Mouse (Mus musculus) urinary bladder, adult 18-20 months (tissue): ENCODE measurements around the gene Reg4.

Experiments used
- DNase-seq, 2 experiments: peaks; one replicate each; pipeline ENCODE4 v3.0.0; 2022; ENCODE audit warnings: low spot score in 2 of 2, mixed read lengths in 2 of 2

The Reg4 gene

DNA sequence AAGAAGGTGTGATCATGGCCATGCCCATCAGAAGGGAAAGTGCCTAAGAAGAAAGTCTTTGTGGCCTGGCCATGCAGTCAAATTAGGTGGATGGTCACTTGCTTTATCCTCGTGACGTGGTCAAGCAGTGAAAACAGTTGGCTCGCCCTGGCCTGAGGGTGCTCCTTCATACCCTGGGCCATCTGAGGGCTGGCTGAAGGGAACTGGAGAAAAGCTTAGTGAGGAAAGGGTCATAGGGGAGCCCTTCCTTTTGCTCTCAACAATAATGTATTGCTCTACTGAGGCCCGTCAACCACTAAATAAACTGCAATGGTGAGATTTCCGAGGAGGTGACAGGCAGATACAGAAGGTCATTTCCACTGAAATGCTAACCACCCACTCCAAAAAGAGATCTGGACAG, 15.3 kb downstream of the Reg4 start:
- no peak for DNase-seq

DNA sequence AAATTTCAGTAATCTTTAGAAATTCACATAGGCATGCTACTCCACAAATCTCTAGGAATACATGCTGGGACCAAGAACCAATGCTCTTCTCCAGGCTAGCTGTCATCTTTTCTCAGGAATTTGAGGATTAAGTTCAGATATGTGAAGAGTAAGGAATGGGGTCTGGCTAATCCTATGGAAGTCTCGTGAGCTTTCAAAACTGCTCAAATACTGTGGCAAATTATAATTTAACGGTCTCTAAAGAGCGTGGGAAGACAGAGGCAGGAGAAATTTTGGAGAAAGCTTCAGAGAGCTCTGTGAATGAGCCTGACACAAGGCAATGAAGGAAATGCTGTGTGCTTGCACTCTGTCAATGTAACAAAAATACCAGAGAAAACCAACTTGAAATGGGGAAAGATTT, 16.2 kb downstream of the Reg4 start:
- no peak for DNase-seq

DNA sequence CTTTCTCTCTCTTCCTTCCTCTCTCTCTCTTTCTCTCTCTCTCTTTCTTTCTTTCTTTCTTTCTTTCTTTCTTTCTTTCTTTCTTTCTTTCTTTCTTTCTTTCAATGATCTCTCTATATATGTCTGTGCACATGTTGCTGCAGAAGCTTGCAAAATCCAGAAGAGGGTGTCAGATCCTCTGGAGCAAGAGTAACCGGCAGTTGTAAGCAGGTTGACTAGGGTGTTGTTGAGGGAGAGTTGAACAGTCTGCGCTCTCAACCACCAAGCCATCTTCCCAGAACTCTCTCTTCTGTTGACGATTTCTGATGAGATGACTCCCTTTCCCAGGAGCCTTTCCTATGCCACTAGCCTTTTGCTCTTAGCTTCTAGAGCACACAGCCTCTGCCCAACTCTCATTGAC, 20.1 kb downstream of the Reg4 start:
- DNase-seq: no peak

DNA sequence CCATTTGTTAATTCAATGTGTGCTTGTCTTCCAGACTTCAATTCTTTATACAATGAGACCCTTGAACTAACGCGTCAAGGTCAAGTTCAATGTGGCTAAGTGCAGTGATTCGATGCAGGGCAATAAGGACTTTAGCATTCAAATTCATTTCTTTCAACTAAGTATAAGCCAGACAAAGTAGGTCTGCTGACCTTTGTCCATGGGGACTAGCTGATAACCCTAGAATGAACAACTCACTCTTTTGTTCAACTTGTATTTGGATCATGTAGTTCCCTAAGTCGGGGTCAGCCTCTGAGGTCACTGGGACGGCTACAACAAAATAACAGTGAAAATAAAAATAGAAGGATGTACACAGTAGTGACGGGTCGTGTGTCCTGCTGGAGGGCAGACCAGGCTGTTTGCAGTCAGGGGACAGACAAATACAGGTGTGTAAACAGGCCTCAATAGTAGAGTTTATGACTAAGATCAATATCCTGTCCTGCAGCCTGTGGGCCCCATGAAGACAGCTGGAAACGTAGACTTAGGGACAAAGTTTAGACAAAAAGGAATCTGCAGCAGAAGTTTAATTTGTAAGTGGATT, 20.6 kb downstream of the Reg4 start:
- no peak for DNase-seq

DNA sequence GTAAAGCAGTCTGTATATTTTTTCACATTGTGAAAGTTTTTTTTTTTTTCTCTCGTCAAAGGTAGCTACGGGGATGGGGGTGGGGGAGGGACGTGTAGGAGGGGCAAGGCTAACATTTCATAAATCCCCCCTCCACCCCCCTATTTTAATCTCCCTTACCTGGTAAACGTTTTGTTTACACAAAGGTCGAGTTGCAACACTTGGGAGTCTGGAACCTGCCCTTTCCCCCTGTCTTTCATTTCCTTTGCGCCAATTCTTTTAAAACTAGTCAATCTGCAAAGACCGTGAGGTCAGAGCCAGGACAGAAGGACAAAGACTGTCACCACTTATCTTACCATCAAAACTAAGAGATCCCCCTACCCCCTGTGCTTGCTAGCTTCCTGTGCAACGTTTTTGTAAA, 23.9 kb downstream of the Reg4 start:
- no peak for DNase-seq

DNA sequence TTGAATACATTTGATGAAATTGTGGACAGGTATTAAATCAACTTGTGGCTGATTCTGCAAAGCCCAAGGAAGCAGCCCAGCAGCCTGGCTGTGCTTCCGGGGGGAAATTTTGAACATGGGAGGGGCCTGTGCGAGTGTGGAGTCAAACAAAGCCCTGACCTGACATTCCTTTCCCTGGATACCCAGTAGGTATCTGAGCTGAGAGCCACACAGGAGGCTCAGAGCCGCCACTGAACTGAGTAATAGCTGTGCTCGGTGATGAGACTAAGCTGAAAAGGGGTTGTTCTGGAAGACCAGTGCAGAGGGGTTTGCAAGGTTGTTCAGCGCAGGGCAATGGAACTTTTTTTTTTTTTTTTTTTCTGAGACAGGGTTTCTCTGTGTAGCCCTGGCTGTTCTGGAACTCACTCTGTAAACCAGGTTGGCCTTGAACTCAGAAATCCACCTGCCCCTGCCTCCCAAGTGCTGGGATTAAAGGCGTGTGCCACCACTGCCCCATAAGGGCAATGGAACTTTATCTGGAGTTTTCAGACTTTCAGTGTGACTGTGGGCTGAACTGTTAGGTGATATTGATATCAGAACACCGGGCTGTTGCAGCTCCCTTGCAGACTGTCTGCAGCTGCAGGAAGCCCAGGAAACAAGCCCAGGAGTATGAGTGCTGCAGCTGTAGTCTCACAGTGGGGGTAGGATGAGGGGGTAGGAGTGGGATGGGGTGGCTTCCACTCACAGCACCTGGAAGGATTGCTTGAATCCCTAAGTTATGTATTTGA, 25.2 kb downstream of the Reg4 start:
- no peak for DNase-seq

DNA sequence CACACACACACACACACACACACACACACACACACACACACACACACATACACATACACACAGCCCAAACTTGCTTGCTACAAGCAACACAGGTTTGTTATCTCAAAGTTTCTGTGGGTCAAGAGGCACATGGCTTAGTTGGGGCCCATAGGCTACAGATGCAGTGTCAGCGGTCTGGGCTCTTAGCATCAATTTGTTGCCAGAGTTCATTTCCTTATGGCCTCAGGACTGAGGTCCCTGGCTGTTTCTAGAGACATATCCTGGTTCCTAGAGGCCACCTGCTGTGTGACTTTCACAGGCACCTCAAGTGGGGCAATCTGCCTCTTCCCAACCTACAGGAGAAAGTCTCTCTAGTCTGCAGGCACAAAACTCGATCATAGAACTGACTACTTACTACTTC, 27.4 kb downstream of the Reg4 start:
- DNase-seq: no peak

DNA sequence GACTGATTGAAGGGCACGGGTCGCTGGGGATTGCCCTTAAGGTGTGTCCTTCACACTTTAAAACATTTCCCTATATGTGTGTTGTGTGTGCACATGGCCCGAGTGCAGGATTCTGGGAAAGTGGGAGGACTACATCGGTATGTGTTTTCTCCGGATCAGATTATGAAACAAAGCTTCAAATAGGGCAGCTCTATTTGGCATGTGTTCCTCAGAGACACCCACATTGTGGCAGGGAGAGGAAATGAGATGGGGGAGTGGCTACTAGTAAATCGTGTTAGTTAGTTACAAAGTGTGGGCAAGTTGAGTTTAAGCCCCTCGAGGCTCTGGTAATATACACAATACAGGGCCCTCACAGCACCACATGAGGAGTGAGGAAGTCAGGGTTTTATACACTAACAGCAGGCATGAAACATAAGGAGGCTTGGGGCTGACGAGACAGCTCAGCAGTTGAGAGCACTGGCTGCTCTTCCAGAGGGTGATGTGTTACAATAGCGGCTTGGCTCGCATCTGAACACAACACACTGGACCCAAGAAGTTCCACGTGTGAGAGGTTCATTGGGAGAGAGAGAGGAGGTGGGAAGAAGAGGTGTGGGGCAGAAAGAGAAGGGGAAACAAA, 28.0 kb downstream of the Reg4 start:
- DNase-seq: no peak

DNA sequence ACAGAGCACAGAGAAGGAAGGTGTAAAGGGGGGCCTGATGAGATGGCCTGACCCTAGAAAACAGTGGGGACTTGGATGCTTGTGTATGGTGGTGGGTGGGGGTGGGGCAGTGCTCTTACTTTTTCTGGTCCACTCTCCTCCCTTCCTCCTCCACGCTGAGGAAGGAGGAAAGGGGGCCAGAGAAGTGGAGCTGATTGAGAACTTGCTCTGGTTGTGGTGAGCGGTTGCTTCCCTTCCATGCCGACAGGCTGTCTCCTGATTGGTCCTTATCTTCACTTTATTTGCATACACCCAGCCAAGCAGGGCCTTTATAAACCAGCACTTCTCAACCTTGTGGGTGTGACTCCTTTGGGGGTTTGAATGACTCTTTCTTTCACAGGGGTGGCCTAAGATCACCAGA, 32.1 kb downstream of the Reg4 start:
- no peak for DNase-seq

DNA sequence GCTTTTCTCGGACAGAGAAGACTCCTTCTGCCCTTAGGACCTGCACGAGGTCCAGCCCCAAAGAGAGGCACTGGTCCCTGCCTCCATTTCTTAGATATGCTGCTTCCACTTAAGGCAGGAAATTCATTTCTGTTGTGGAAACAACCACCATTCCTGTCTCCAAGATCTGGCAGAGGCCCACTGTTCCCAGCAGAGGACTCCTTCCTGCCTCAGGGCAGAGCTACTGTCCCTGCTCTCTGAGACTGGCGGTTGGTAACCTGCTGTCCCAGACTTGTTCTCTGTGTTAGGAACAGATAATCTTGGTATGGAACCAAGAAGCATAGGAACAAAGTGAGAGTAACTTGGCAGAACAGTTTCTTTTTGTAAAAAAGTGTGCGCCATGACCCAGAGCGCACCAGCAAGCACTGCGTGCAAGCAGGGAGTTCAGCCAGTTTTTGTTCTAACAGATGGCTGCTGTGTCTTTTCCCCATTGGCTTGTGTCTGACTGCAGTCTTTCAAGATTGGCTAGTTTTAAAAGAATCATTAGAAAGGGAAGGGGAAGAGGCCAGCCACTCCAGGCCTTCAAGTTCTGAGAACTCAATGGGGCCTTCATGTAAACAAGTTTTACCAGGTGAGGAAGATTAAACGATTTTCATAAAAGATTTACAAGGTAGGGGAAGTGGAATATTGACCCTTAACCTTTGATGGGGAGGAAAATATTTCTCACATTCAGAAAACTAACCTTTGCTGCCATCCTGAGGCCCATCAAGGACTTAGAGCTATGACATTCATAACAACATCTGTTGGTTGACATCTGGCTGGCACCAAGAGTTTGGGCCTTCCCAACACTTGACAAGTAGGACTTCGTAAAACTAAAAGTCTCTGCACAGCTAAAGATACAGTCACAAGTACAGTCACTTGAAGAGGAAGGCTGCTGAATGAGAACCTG, 33.0 kb downstream of the Reg4 start:
- no peak for DNase-seq

DNA sequence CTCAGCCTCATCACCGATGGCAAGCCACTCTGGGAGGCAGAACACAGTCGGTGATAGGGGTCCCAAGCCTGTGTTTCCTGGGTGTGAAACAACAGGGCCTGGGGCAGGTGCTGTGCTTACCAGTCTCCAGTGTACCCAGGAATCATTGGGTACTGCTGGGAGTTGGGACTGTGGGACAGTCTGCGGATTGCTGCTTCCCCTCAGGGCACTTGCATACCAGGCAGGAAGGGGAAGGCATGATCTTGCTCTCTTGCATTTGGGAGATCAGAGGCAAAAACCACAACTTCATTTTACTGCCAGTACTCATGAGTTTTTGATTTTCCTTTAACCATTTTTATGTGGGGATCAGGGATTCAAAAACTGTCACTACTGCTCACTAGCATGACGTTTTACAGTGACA, 36.8 kb downstream of the Reg4 start:
- no peak for DNase-seq

DNA sequence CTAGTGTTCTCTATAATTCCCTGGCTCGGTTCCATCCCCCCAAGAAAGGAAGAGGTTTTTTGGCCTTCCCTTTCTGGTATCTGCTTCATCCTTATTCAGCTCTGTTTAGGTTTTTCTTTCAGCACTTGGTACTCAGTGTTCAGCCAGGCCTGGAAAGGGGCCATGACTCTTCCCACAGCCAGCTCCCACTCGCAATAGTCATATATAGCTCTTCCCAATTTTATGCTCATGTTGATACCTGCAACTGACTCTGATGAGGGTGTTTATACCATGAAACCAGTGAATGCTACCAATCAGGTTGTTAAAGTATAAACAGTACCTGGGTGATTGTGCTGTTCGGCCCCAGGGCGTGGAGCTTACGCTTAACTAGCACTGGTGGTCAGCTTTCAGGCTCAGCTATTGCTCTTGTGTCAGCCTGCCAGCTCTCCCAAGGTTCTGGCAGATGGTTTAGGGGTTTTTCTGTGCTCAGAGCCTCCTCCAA, 37.4 kb downstream of the Reg4 start:
- peak in 1 of 2 experiments; percentile 51 for DNase-seq

DNA sequence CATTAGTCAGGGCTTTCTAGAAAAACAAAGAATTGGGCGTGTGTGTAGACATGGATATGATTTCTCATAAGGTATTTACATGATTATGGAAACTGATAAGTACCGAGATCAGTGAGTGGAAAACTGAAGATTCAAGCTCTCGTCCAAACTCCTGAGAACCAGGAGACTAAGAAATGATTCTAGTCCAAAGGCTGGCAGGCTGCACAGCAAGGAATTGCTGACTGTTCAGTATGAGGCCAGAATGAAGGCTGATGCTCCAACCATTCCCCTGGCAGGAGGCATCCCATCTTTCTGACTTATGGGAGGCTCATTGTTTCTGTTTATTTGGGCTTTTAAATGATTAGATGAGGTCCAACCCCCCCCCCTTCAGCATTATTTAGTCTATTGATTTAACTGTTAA, 38.6 kb downstream of the Reg4 start:
- DNase-seq: no peak

DNA sequence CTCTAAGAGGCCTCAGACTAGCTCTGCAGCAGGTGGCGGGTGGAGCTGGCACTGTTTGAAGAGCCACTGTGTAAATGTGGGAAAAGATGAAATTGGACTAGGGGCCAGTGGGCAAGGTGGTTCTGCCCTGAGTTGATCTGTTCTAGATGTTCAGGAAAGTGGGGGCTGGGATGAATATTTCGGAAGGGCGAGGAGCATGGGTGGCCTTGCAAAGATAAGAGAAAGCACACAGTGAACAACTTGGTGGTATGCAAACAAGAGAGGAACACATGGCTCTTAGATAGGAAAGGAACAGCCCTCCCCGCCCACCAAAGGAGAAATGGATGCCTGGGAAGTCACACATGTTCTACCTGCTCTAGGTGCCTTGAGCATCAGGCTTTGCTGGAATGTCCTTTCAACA, 39.5 kb downstream of the Reg4 start:
- no peak for DNase-seq

DNA sequence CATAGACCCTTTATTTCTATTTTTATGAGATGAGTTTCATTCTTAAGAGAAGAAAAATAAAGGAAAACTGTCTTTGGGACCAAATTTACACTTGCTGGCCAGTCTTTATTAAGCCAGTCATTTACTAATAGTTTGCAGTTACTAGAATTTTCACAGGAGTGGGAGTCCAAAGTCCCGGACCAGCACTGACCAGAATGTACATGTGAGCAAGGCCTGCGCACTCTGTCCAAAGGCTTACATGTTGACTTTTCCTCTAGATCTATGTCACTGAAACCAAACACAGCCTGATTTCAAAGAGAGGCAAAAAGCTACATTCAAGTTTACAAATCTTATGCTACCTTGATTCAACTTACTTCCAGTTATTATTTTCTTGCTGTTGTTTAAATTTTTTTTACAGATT, 40.2 kb downstream of the Reg4 start:
- no peak for DNase-seq

DNA sequence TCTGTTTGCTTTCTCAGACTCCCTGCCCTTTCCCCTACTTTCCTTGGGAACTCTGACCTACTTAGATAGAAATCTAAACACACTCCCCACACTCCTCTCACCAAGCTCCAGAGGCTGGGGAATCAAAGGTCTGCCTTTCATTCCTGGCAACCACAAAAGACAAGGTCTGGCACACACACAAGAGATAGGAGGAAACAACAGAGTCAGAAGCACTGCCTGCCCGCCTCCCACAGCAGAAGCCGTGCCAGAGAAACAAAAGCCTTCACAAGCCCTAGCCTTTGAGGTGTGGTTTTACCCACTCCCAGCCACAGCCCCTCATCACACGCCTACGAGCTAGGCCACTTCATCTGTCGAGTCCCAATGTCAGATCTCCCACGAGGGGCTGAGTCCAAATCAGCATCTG, 45.3 kb downstream of the Reg4 start:
- no peak for DNase-seq

DNA sequence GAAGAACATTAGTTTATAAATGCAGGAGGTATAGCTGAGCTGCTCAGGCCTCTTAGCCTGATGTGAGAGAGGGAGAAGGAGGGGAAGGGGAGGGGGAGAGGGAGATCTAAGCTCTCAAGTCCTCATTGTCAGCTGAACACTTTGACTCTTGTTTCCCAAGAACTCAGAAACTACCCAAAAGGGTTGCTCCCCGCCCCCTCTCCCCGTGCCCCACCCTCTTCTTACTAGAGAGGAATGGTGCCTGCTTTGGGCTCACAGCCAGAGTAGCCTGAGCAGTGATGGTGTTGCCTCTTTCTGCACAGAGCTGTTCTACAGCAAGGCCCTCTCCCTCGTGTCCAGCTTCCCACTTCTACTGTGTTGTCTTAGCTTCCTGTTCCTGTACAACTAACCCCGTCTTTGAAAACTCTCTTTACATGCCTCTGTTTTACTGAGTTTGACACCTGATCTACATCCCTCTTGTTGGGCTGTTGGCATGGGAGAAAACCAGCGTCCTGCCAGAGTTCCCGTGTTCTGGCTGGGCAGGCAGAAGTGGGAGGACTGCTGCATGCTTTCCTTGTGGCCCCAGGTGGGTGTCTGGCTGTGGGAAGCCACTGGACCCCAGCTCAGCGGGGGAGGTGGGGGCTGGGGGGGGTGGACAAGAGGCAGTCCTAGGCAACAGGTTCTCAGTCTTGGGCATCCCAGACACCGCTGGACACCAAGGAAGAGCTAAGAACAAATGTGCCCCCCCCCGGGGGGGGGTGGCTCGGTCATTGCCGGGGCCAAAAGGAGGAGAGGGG, 51.9 kb downstream of the Reg4 start:
- no peak for DNase-seq

DNA sequence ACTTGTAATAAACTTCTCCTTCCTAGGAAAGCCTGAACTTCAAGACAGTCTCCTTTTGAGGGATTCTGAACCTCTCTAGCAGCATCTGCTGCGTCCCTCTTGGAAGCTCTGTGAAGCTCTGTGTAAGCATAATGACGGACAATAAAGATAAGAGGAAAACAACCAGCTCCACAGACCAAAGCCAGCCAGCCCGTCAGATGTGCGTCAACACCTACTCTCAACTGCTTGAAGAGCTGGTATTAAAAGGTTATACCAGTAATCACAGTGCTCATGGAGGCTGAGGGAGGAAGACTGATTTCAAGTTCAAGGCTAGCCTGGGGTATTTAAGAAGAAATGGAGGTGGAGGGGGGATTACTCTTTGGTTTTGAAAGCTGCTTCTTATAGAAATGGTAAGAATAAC, 57.7 kb downstream of the Reg4 start:
- peak in 1 of 2 experiments; percentile 42 for DNase-seq

DNA sequence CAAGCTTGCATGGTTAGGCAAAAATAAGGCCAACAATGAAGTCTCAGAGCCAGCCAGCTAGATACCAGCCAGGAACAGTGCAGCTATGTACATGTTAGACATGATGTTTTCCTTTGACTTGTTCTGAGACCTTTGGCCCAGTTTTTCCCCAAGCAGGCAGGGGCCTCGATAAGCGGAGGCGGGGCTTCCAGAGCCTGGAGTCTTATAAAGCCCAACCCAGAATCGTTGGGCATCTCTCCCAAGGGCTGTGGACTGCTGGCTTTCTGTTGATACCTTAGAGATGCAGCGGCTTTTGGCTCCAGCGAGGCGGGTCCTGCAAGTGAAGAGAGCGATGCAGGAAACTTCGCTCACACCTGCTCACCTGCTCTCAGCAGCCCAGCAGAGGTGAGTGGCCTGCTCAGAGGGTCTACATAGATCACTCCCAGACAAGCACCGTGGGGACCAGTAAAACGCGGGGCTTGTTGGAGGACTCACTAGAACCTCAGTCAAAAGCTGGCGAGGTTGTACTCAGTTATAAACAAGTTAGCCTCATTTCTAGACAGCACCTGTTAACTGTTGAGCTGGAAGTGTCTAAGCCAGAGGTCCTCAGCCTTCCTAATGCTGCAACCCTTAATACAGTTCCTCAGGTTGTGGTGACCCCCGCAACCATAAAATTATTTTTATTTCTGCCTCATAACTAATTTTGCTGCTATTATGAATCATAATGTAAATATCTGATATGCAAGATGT, 58.4 kb downstream of the Reg4 start, which contains the start of gene Hmgcs2:
Gene Hmgcs2, plus strand, starts transcription at position 232 of the 729 bp plus-strand sequence.
- DNase-seq: peak; percentile 60 to 82

DNA sequence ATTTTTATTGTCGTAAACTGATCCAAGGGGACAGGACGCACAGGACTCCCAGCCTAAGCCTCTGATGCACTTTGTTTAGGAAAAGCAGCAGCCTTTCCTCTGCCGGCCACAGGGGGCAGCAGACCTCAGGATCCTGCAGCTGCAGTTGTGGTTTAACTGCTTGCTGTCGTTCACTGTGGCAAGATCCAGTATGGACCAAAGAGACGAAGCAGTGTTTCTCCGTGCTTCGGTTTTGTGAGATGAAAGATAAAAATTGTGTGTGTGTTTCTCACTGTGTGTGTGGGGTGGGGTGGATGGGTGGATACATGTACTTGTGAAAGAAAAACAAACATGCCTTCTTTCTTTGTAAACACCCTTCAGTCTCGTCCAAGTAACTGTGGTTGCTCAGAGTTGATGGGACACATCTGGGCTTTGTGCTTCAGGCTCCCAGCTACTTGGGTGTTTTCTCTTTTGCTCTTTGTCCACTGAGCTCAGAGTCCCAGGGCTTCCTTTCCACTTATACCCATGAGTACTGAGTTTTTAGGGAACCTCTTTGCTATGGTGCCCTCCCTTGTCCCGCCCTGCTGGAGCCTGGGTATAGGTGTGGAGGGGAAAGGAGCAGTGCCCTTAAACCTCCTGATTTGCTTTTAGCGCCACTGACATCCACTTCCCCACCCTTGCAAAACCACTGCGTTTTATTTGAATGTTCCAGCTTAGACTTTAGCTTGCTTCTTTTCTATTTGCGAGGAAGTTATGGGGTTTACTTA, 59.1 kb downstream of the Reg4 start:
- peak in 1 of 2 experiments; percentile 56 for DNase-seq
